Mouse (Mus musculus): ENCODE data around the gene Cep97. TPM values are rescaled to one million over a fixed set of nuclear protein-coding genes. Genes with fewer than 3 reads are reported as not detected.

The Cep97 gene
- total and polyA plus RNA-seq, 3 experiments = 10.7 to 11.1 TPM; not detected in 1

- TF ChIP-seq SIN3A (IDR thresholded peaks at IDR 0.05; ENCODE audit: low read length) (peak; percentile 97), MAFK (IDR thresholded peaks at IDR 0.05; ENCODE audit: borderline replicate concordance, low read depth, low read length) (0 out of 2 replicates have a peak, but pooled peaks have one; percentile 24), ZC3H11A (IDR thresholded peaks at IDR 0.05; ENCODE audit: low read depth, low read length) (no peak), TCF12 (IDR thresholded peaks at IDR 0.05; ENCODE audit: low read depth, low read length) (0 out of 2 replicates have a peak, but pooled peaks have one; percentile 30)
Measured at GRCm38 (mm10) chr16:55973431-55974255, 39.0 kb upstream of the Cep97 start, which contains the start of gene Zbtb11 (continued).

- H3K9me3 ChIP-seq (replicated peaks; ENCODE audit: insufficient read depth, low read length) = no peaks in the 10 kb centered on the region
- H3K4me1 ChIP-seq (ENCODE audit: control insufficient read depth in 1 of 2, insufficient read depth in 2 of 2, low read length in 2 of 2) = peaks cover 4 to 25% of the 10 kb centered on the region in 2 experiments
- TF ChIP-seq USF1 (IDR thresholded peaks at IDR 0.05; ENCODE audit: low read depth, low read length) (no peak), JUND (IDR thresholded peaks at IDR 0.05; ENCODE audit: low read depth, low read length) (no peak), MAFK (IDR thresholded peaks at IDR 0.05; ENCODE audit: borderline replicate concordance, low read depth, low read length) (no peak), MYC (IDR thresholded peaks at IDR 0.05; ENCODE audit: low read depth, low read length) (no peak), CHD1 (IDR thresholded peaks at IDR 0.05; ENCODE audit: low read depth, low read length) (0 out of 2 replicates have a peak, but pooled peaks have one; percentile 66), CTCF (IDR thresholded peaks at IDR 0.05 in 2 of 3, conservative IDR thresholded peaks at IDR 0.05 in 1 of 3; ENCODE audit: control insufficient read depth in 1 of 3, insufficient read depth in 1 of 3, low read depth in 2 of 3, low read length in 3 of 3, poor library complexity in 1 of 3, severe bottlenecking in 1 of 3) (no peak), ZNF384 (IDR thresholded peaks at IDR 0.05; ENCODE audit: low read depth, low read length) (peak; percentile 45; the same call in 1 of the 2 replicates), ZC3H11A (IDR thresholded peaks at IDR 0.05; ENCODE audit: low read depth, low read length) (no peak), HCFC1 (IDR thresholded peaks at IDR 0.05; ENCODE audit: low read depth, low read length) (no peak), RCOR1 (IDR thresholded peaks at IDR 0.05; ENCODE audit: low read depth, low read length) (no peak)
- H3K27me3 ChIP-seq (ENCODE audit: control insufficient read depth in 1 of 2, insufficient read depth in 2 of 2, low read length in 2 of 2) = no peaks in the 10 kb centered on the region
- peaks cover 24 to 62% of the 10 kb centered on the region in 2 experiments for H3K36me3 ChIP-seq (ENCODE audit: control insufficient read depth in 1 of 2, insufficient read depth in 2 of 2, low read length in 2 of 2)
- H3K4me3 ChIP-seq (ENCODE audit: control insufficient read depth in 1 of 2, insufficient read depth in 1 of 2, low read depth in 2 of 2, low read length in 2 of 2) = peak overlapping the region; percentile 46 to 52
- H3K79me2 ChIP-seq (ENCODE audit: control insufficient read depth, insufficient read depth, low read length, poor library complexity) = peaks cover 49% of the 10 kb centered on the region
- DNase-seq (ENCODE audit: low read depth, low spot score) = no peak
- peak overlapping the region; percentile 64 for H3K9ac ChIP-seq (ENCODE audit: control insufficient read depth, low read depth, low read length, poor library complexity, severe bottlenecking)
- H3K27ac ChIP-seq (ENCODE audit: control insufficient read depth, low read depth, low read length) = peak overlapping the region; percentile 85
Measured at GRCm38 (mm10) chr16:55972626-55973201, 38.1 kb upstream of the Cep97 start.

GRCm38 (mm10) chr16:55971735-55972615 lies 37.3 kb upstream of the Cep97 start:
- H3K9me3 ChIP-seq (replicated peaks; ENCODE audit: insufficient read depth, low read length) = no peaks in the 10 kb centered on the region
- peaks cover 50% of the 10 kb centered on the region for H3K79me2 ChIP-seq (ENCODE audit: control insufficient read depth, insufficient read depth, low read length, poor library complexity)
- H3K4me1 ChIP-seq (ENCODE audit: control insufficient read depth in 1 of 2, insufficient read depth in 2 of 2, low read length in 2 of 2) = peaks cover 4 to 25% of the 10 kb centered on the region in 2 experiments
- DNase-seq (ENCODE audit: low read depth, low spot score) = peak; percentile 61
- H3K27me3 ChIP-seq (ENCODE audit: control insufficient read depth in 1 of 2, insufficient read depth in 2 of 2, low read length in 2 of 2) = no peaks in the 10 kb centered on the region
- H3K9ac ChIP-seq (ENCODE audit: control insufficient read depth, low read depth, low read length, poor library complexity, severe bottlenecking) = peak overlapping the region; percentile 39
- H3K4me3 ChIP-seq (ENCODE audit: control insufficient read depth in 1 of 2, insufficient read depth in 1 of 2, low read depth in 2 of 2, low read length in 2 of 2) = no peak overlapping the region
- peaks cover 23 to 65% of the 10 kb centered on the region in 2 experiments for H3K36me3 ChIP-seq (ENCODE audit: control insufficient read depth in 1 of 2, insufficient read depth in 2 of 2, low read length in 2 of 2)
- peak overlapping the region; percentile 49 for H3K27ac ChIP-seq (ENCODE audit: control insufficient read depth, low read depth, low read length)
- no peak for TF ChIP-seq MAFK (IDR thresholded peaks at IDR 0.05; ENCODE audit: borderline replicate concordance, low read depth, low read length)
- no peak for TF ChIP-seq ZKSCAN1 (IDR thresholded peaks at IDR 0.05; ENCODE audit: low read depth, low read length)
- no peak for TF ChIP-seq RCOR1 (IDR thresholded peaks at IDR 0.05; ENCODE audit: low read depth, low read length)
- no peak for TF ChIP-seq ZNF384 (IDR thresholded peaks at IDR 0.05; ENCODE audit: low read depth, low read length)
- no peak for TF ChIP-seq CHD1 (IDR thresholded peaks at IDR 0.05; ENCODE audit: low read depth, low read length)
- no peak for TF ChIP-seq NRF1 (IDR thresholded peaks at IDR 0.05; ENCODE audit: insufficient read depth, low read depth, low read length, poor library complexity, severe bottlenecking)
- TF ChIP-seq E2F4 (IDR thresholded peaks at IDR 0.05; ENCODE audit: borderline replicate concordance, low read depth, low read length) = no peak
- no peak for TF ChIP-seq MEF2A (IDR thresholded peaks at IDR 0.05; ENCODE audit: extremely low read depth, insufficient replicate concordance, low read depth, low read length, poor library complexity, severe bottlenecking)
- no peak; the same call in 1 of the 2 replicates for TF ChIP-seq SMC3 (IDR thresholded peaks at IDR 0.05; ENCODE audit: low read depth, low read length)
- TF ChIP-seq UBTF (IDR thresholded peaks at IDR 0.05; ENCODE audit: borderline replicate concordance, insufficient read depth, low read depth, low read length) = no peak
- 0 out of 2 replicates have a peak, but pooled peaks have one; percentile 58 for TF ChIP-seq MXI1 (IDR thresholded peaks at IDR 0.05; ENCODE audit: low read depth, low read length)
- TF ChIP-seq USF1 (IDR thresholded peaks at IDR 0.05; ENCODE audit: low read depth, low read length) = no peak
- no peak for TF ChIP-seq CHD2 (IDR thresholded peaks at IDR 0.05; ENCODE audit: low read length)
- TF ChIP-seq ELF1 (IDR thresholded peaks at IDR 0.05; ENCODE audit: low read depth, low read length) = no peak
- TF ChIP-seq MAZ (IDR thresholded peaks at IDR 0.05; ENCODE audit: low read depth, low read length) = no peak

Measured in MEL (cell line).